Mouse (Mus musculus): Measurements from ENCODE around the gene Slco3a1.
A peak's percentile ranks its signal among the peaks of the same experiment; 100 is the strongest.

Gene Slco3a1

GRCm38 (mm10) chr7:74377909-74378308, 176.7 kb downstream of the Slco3a1 start:
- DNase-seq: no peak

- DNase-seq: no peak
These were observed 178.1 kb downstream of the Slco3a1 start for GRCm38 (mm10) chr7:74376397-74377044.

- no peak for DNase-seq
These were observed 179.2 kb downstream of the Slco3a1 start for GRCm38 (mm10) chr7:74375174-74375957.

GRCm38 (mm10) chr7:74373056-74373455, 181.5 kb downstream of the Slco3a1 start:
- no peak for DNase-seq

- no peak for DNase-seq
These were observed 182.4 kb downstream of the Slco3a1 start for GRCm38 (mm10) chr7:74372141-74372582.

GRCm38 (mm10) chr7:74371656-74372055, 182.9 kb downstream of the Slco3a1 start:
- DNase-seq: no peak

- DNase-seq: peak; percentile 76 to 82
These were observed 183.4 kb downstream of the Slco3a1 start for GRCm38 (mm10) chr7:74371208-74371607.

GRCm38 (mm10) chr7:74369657-74370056, 184.9 kb downstream of the Slco3a1 start:
- peak; percentile 75 to 81 for DNase-seq

- peak in 1 of 2 experiments; percentile 48 for DNase-seq
These were observed 186.2 kb downstream of the Slco3a1 start for GRCm38 (mm10) chr7:74368256-74368980.

GRCm38 (mm10) chr7:74367350-74367749, 187.2 kb downstream of the Slco3a1 start:
- DNase-seq: peak; percentile 86 to 89

GRCm38 (mm10) chr7:74365623-74366022, 189.0 kb downstream of the Slco3a1 start:
- DNase-seq: no peak

GRCm38 (mm10) chr7:74364956-74365355, 189.6 kb downstream of the Slco3a1 start:
- no peak for DNase-seq

GRCm38 (mm10) chr7:74363440-74363839, 191.1 kb downstream of the Slco3a1 start:
- DNase-seq: peak; percentile 54 to 64

- no peak for DNase-seq
These were observed 192.9 kb downstream of the Slco3a1 start for GRCm38 (mm10) chr7:74361677-74362076.

GRCm38 (mm10) chr7:74357027-74357426, 197.6 kb downstream of the Slco3a1 start:
- DNase-seq: peak; percentile 38 to 66

- peak; percentile 76 to 89 for DNase-seq
These were observed 199.9 kb downstream of the Slco3a1 start for GRCm38 (mm10) chr7:74354527-74355256.

GRCm38 (mm10) chr7:74353707-74354468, 200.7 kb downstream of the Slco3a1 start:
- no peak for DNase-seq

- DNase-seq: no peak
These were observed 201.3 kb downstream of the Slco3a1 start for GRCm38 (mm10) chr7:74353240-74353639.

- no peak for DNase-seq
These were observed 206.2 kb downstream of the Slco3a1 start for GRCm38 (mm10) chr7:74348318-74348890.

- no peak for DNase-seq
These were observed 207.6 kb downstream of the Slco3a1 start for GRCm38 (mm10) chr7:74347026-74347425.

GRCm38 (mm10) chr7:74346451-74346850, 208.1 kb downstream of the Slco3a1 start:
- no peak for DNase-seq
